Mouse (Mus musculus): ENCODE results near the gene Retsat. TPM values are rescaled to one million over a fixed set of nuclear protein-coding genes. Genes with fewer than 3 reads are reported as not detected.

Retsat gene
- 6.1 TPM for polyA plus RNA-seq (2017; shearing (Covaris generic))

GRCm38 (mm10) chr6:72597956-72598753 lies at the start of gene Retsat, which contains the start of gene Elmod3:
Gene Retsat (plus strand): TSS chr6:72598475.
Gene Elmod3 (minus strand): TSS chr6:72598413.

GRCm38 (mm10) chr6:72616643-72617288 lies 18.5 kb downstream of the Retsat start, which contains the start of gene Tgoln1:
Gene Tgoln1 (minus strand): TSS chr6:72617000.

Other genes starting within 250 kb of the Retsat start
- gene Tmem150a, start 243.0 kb upstream of the Retsat start, polyA plus RNA-seq (2017; shearing (Covaris generic)): 1.1 TPM
- gene Rnf181, start 231.5 kb upstream of the Retsat start, polyA plus RNA-seq (2017; shearing (Covaris generic)): 110 TPM
- 22.4 TPM for gene Vamp5, start 218.0 kb upstream of the Retsat start, polyA plus RNA-seq (2017; shearing (Covaris generic))
- gene Vamp8, start 207.8 kb upstream of the Retsat start, polyA plus RNA-seq (2017; shearing (Covaris generic)): 151 TPM
- 7.0 TPM for gene Ggcx, start 184.2 kb upstream of the Retsat start, polyA plus RNA-seq (2017; shearing (Covaris generic))
- 622 TPM for gene Mat2a, start 158.9 kb upstream of the Retsat start, polyA plus RNA-seq (2017; shearing (Covaris generic))
- gene Sh2d6, start 76.8 kb upstream of the Retsat start, polyA plus RNA-seq (2017; shearing (Covaris generic)): not detected
- gene Capg, start 54.1 kb upstream of the Retsat start, polyA plus RNA-seq (2017; shearing (Covaris generic)): 37.8 TPM
- gene Elmod3, start 62 bp upstream of the Retsat start, polyA plus RNA-seq (2017; shearing (Covaris generic)): 11.1 TPM
- gene Tgoln1, start 18.5 kb downstream of the Retsat start, polyA plus RNA-seq (2017; shearing (Covaris generic)): 292 TPM
- 0.32 TPM for gene Tcf7l1, start 190.8 kb downstream of the Retsat start, polyA plus RNA-seq (2017; shearing (Covaris generic))

All from effector memory CD4-positive, alpha-beta T cell, adult 5 months (primary cell).